Mouse (Mus musculus): ENCODE results near the gene Akap9.
"Not testable (repeated sequence)": the region's sequence is repeated elsewhere in the genome, so short reads cannot be mapped to it uniquely, and the experiment has no call there.

The Akap9 gene

GRCm38 (mm10) chr5:4040372-4040771 is 112.5 kb downstream of the Akap9 start:
- DNase-seq (ENCODE audit: low spot score), result peak; percentile 42

GRCm38 (mm10) chr5:4040922-4041321 is 113.1 kb downstream of the Akap9 start:
- DNase-seq (ENCODE audit: low spot score), result no peak

- DNase-seq (ENCODE audit: low spot score), result no peak
Observed at GRCm38 (mm10) chr5:4060313-4060712, 132.5 kb downstream of the Akap9 start.

GRCm38 (mm10) chr5:4066476-4067115 is 138.7 kb downstream of the Akap9 start:
- no peak for DNase-seq (ENCODE audit: low spot score)

- DNase-seq (ENCODE audit: low spot score), result no peak
Observed at GRCm38 (mm10) chr5:4067203-4067602, 139.3 kb downstream of the Akap9 start.

GRCm38 (mm10) chr5:4079086-4079485 is 151.2 kb downstream of the Akap9 start:
- DNase-seq (ENCODE audit: low spot score), result no peak

- DNase-seq (ENCODE audit: low spot score), result no peak
Observed at GRCm38 (mm10) chr5:4080861-4081260, 153.0 kb downstream of the Akap9 start.

- no peak for DNase-seq (ENCODE audit: low spot score)
Observed at GRCm38 (mm10) chr5:4081513-4081912, 153.7 kb downstream of the Akap9 start.

GRCm38 (mm10) chr5:4084948-4085347 is 157.1 kb downstream of the Akap9 start:
- no peak for DNase-seq (ENCODE audit: low spot score)

GRCm38 (mm10) chr5:4086309-4086708 is 158.5 kb downstream of the Akap9 start:
- no peak for DNase-seq (ENCODE audit: low spot score)

GRCm38 (mm10) chr5:4088190-4088589 is 160.3 kb downstream of the Akap9 start:
- DNase-seq (ENCODE audit: low spot score), result no peak

- no peak for DNase-seq (ENCODE audit: low spot score)
Observed at GRCm38 (mm10) chr5:4094471-4094870, 166.6 kb downstream of the Akap9 start.

- no peak for DNase-seq (ENCODE audit: low spot score)
Observed at GRCm38 (mm10) chr5:4101031-4101430, 173.2 kb downstream of the Akap9 start.

- no peak for DNase-seq (ENCODE audit: low spot score)
Observed at GRCm38 (mm10) chr5:4101770-4102169, 173.9 kb downstream of the Akap9 start.

GRCm38 (mm10) chr5:4103626-4104340 is 175.9 kb downstream of the Akap9 start:
- DNase-seq (ENCODE audit: low spot score), result peak; percentile 23

GRCm38 (mm10) chr5:4104341-4105040 is 176.6 kb downstream of the Akap9 start, which contains the start of gene Cyp51:
Cyp51 (minus strand) TSS chr5:4104746.
- DNase-seq (ENCODE audit: low spot score), result peak; percentile 94

GRCm38 (mm10) chr5:4105651-4106186 is 177.9 kb downstream of the Akap9 start:
- no peak for DNase-seq (ENCODE audit: low spot score)

- not testable (repeated sequence) for DNase-seq (ENCODE audit: low spot score)
Observed at GRCm38 (mm10) chr5:4107056-4107455, 179.2 kb downstream of the Akap9 start.

- no peak for DNase-seq (ENCODE audit: low spot score)
Observed at GRCm38 (mm10) chr5:4112570-4113098, 184.8 kb downstream of the Akap9 start.
